Mouse (Mus musculus) G1E (cell line): ENCODE results near the gene Arl6ip5.

Source experiments
- CTCF ChIP-seq: IDR thresholded peaks from 2 replicates; pipeline ENCODE4 v1.5.1; 2012; ENCODE audit warnings: low read depth, low read length, inconsistent platforms, mixed read lengths
- GATA1 ChIP-seq: IDR thresholded peaks from 2 replicates; pipeline ENCODE4 v1.6.1; 2012; ENCODE audit warnings: borderline replicate concordance, low read length, inconsistent platforms, mixed read lengths
- GATA2 ChIP-seq: IDR thresholded peaks from 2 replicates; pipeline ENCODE4 v1.6.1; 2012; ENCODE audit warnings: low read depth, low read length, inconsistent platforms, borderline replicate concordance
- POLR2AphosphoS5 ChIP-seq: IDR thresholded peaks from 2 replicates; pipeline ENCODE4 v1.6.1; 2012; ENCODE audit warnings: low read depth, low read length, inconsistent platforms; ENCODE audit not compliant: insufficient replicate concordance
- TAL1 ChIP-seq: conservative IDR thresholded peaks from 2 replicates; pipeline ENCODE4 v1.6.1; 2012; ENCODE audit warnings: low read depth, low read length, inconsistent platforms, mixed read lengths

DNA sequence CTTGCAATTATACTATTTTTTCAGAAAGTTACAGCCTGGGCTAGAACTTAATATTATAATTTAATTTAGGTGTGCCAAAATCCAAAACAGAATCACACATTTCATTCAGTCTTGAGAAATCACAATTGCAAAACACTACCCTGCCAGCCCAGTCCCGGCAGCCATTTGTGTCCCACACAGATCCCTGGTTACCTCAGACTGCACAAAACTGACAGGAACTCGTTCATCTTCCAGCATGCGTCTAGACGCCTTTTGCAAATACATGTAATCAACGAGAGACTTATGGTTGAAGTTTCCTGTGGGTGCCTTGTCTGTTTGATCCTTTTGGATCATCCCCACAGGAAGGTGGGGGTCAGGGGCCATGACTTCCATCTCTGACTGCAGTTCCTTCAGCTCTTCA lies 41.6 kb downstream of the Arl6ip5 start:
- TF ChIP-seq CTCF: no peak
- no peak for TF ChIP-seq GATA1
- TF ChIP-seq TAL1: no peak
- TF ChIP-seq GATA2: no peak
- no peak for TF ChIP-seq POLR2AphosphoS5
